Mouse (Mus musculus): ENCODE measurements at regions not wholly inside any gene's neighbourhood (a gene's known extent, or its start where the extent isn't known, plus 50 kb on each side); places are given as distances from the start of the nearest gene placed in this dataset.

GRCm38 (mm10) chr8:86975546-86975945 lies 90.5 kb upstream of the N4bp1 start:
- no peak overlapping the region for H3K4me3 ChIP-seq (ENCODE audit: control insufficient read depth in 1 of 2, insufficient read depth in 1 of 2, low read depth in 1 of 2, low read length in 2 of 2)
- no peak for ATAC-seq (ENCODE audit: insufficient number of reproducible peaks, insufficient read depth, low FRiP score, low read depth)
- no peak overlapping the region for H3K27ac ChIP-seq (replicated peaks in 1 of 2; ENCODE audit: control insufficient read depth in 1 of 2, insufficient read depth in 1 of 2, low read depth in 2 of 2, low read length in 2 of 2)
- H3K4me1 ChIP-seq (ENCODE audit: control insufficient read depth in 2 of 2, insufficient read depth in 2 of 2, low read length in 2 of 2) = no peaks in the 10 kb centered on the region
- H3K27me3 ChIP-seq (ENCODE audit: control insufficient read depth, insufficient read depth, low read length) = no peaks in the 10 kb centered on the region
- no peak overlapping the region for H3K9ac ChIP-seq (ENCODE audit: low read length)
- H3K9me3 ChIP-seq (ENCODE audit: control insufficient read depth, low read length) = no peaks in the 10 kb centered on the region
- H3K4me2 ChIP-seq (ENCODE audit: low read length) = no peak overlapping the region
- 61% methylated on average over 1 of the region's 1 CpGs for WGBS
- no peaks in the 10 kb centered on the region for H3K36me3 ChIP-seq (ENCODE audit: control insufficient read depth, insufficient read depth, low read length)

GRCm38 (mm10) chr8:86971736-86972135 lies 86.7 kb upstream of the N4bp1 start:
- H3K4me1 ChIP-seq (ENCODE audit: control insufficient read depth in 2 of 2, insufficient read depth in 2 of 2, low read length in 2 of 2) = no peaks in the 10 kb centered on the region
- no peak for ATAC-seq (ENCODE audit: insufficient number of reproducible peaks, insufficient read depth, low FRiP score, low read depth)
- 84% methylated on average over 3 of the region's 3 CpGs for whole genome bisulfite sequencing

GRCm38 (mm10) chr8:86969051-86969450 lies 84.0 kb upstream of the N4bp1 start:
- H3K4me1 ChIP-seq (ENCODE audit: control insufficient read depth in 2 of 2, insufficient read depth in 2 of 2, low read length in 2 of 2) = no peaks in the 10 kb centered on the region
- WGBS = 79% methylated on average over 2 of the region's 2 CpGs
- no peak overlapping the region for H3K9ac ChIP-seq (ENCODE audit: low read length)
- H3K4me2 ChIP-seq (ENCODE audit: low read length) = no peak overlapping the region
- H3K9me3 ChIP-seq (ENCODE audit: control insufficient read depth, low read length) = no peaks in the 10 kb centered on the region
- no peak overlapping the region for H3K4me3 ChIP-seq (ENCODE audit: control insufficient read depth in 1 of 2, insufficient read depth in 1 of 2, low read depth in 1 of 2, low read length in 2 of 2)
- H3K27ac ChIP-seq (replicated peaks in 1 of 2; ENCODE audit: control insufficient read depth in 1 of 2, insufficient read depth in 1 of 2, low read depth in 2 of 2, low read length in 2 of 2) = no peak overlapping the region
- ATAC-seq (ENCODE audit: insufficient number of reproducible peaks, insufficient read depth, low FRiP score, low read depth) = no peak
- H3K27me3 ChIP-seq (ENCODE audit: control insufficient read depth, insufficient read depth, low read length) = no peaks in the 10 kb centered on the region
- H3K36me3 ChIP-seq (ENCODE audit: control insufficient read depth, insufficient read depth, low read length) = no peaks in the 10 kb centered on the region

More at GRCm38 (mm10) chr8:86971736-86972135, 86.7 kb upstream of the N4bp1 start:
- H3K27ac ChIP-seq (replicated peaks in 1 of 2; ENCODE audit: control insufficient read depth in 1 of 2, insufficient read depth in 1 of 2, low read depth in 2 of 2, low read length in 2 of 2) = no peak overlapping the region
- no peaks in the 10 kb centered on the region for H3K27me3 ChIP-seq (ENCODE audit: control insufficient read depth, insufficient read depth, low read length)
- H3K36me3 ChIP-seq (ENCODE audit: control insufficient read depth, insufficient read depth, low read length) = no peaks in the 10 kb centered on the region
- H3K4me2 ChIP-seq (ENCODE audit: low read length) = no peak overlapping the region
- no peaks in the 10 kb centered on the region for H3K9me3 ChIP-seq (ENCODE audit: control insufficient read depth, low read length)
- no peak overlapping the region for H3K4me3 ChIP-seq (ENCODE audit: control insufficient read depth in 1 of 2, insufficient read depth in 1 of 2, low read depth in 1 of 2, low read length in 2 of 2)
- no peak overlapping the region for H3K9ac ChIP-seq (ENCODE audit: low read length)

GRCm38 (mm10) chr8:86967891-86968311 lies 82.8 kb upstream of the N4bp1 start:
- Histone ChIP-seq H3K36me3 (ENCODE audit: control insufficient read depth, insufficient read depth, low read length) (no peaks in the 10 kb centered on the region), H3K9ac (ENCODE audit: low read length) (no peak overlapping the region), H3K27me3 (ENCODE audit: control insufficient read depth, insufficient read depth, low read length) (no peaks in the 10 kb centered on the region), H3K4me2 (ENCODE audit: low read length) (no peak overlapping the region), H3K4me3 (ENCODE audit: control insufficient read depth in 1 of 2, insufficient read depth in 1 of 2, low read depth in 1 of 2, low read length in 2 of 2) (no peak overlapping the region), H3K4me1 (ENCODE audit: control insufficient read depth in 2 of 2, insufficient read depth in 2 of 2, low read length in 2 of 2) (no peaks in the 10 kb centered on the region), H3K9me3 (ENCODE audit: control insufficient read depth, low read length) (no peaks in the 10 kb centered on the region), H3K27ac (replicated peaks in 1 of 2; ENCODE audit: control insufficient read depth in 1 of 2, insufficient read depth in 1 of 2, low read depth in 2 of 2, low read length in 2 of 2) (no peak overlapping the region)
- no peak for ATAC-seq (ENCODE audit: insufficient number of reproducible peaks, insufficient read depth, low FRiP score, low read depth)
- WGBS = 23% methylated on average over 3 of the region's 3 CpGs

GRCm38 (mm10) chr8:86961218-86962195 lies 76.4 kb upstream of the N4bp1 start:
- no peak for ATAC-seq (ENCODE audit: insufficient number of reproducible peaks, insufficient read depth, low FRiP score, low read depth)
- WGBS = 72% methylated on average over 20 of the region's 20 CpGs
- Histone ChIP-seq H3K27ac (replicated peaks in 1 of 2; ENCODE audit: control insufficient read depth in 1 of 2, insufficient read depth in 1 of 2, low read depth in 2 of 2, low read length in 2 of 2) (no peak overlapping the region), H3K4me3 (ENCODE audit: control insufficient read depth in 1 of 2, insufficient read depth in 1 of 2, low read depth in 1 of 2, low read length in 2 of 2) (no peak overlapping the region), H3K36me3 (ENCODE audit: control insufficient read depth, insufficient read depth, low read length) (no peaks in the 10 kb centered on the region), H3K27me3 (ENCODE audit: control insufficient read depth, insufficient read depth, low read length) (no peaks in the 10 kb centered on the region), H3K4me1 (ENCODE audit: control insufficient read depth in 2 of 2, insufficient read depth in 2 of 2, low read length in 2 of 2) (no peaks in the 10 kb centered on the region), H3K9me3 (ENCODE audit: control insufficient read depth, low read length) (no peaks in the 10 kb centered on the region), H3K9ac (ENCODE audit: low read length) (no peak overlapping the region), H3K4me2 (ENCODE audit: low read length) (no peak overlapping the region)

Data from heart, embryonic 14.5 days (tissue).